Mouse (Mus musculus): ENCODE measurements at regions not wholly inside any gene's neighbourhood (a gene's known extent, or its start where the extent isn't known, plus 50 kb on each side); places are given as distances from the start of the nearest gene placed in this dataset.
"Not testable (repeated sequence)": the region's sequence is repeated elsewhere in the genome, so short reads cannot be mapped to it uniquely, and the experiment has no call there.

DNA sequence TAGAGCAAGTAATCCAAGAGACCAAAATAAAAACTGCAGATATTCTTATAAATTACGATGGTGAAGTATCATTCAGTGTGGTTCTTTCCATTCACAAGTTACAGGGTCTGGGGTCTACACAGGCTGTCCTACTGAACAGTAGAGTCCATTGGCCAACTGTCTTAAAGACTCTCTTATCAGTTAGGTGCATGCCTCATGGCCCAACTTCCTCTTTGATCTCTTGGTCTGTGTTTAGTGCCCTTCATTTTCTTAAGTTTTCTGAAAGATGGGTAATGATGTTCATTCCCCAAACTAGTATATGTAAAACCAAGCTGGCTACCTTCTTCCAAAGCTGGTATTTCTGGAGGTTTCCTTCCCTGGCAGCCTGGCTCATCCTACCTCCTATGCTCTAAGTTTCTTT, 268.7 kb upstream of the Ift57 start:
- DNase-seq (ENCODE audit: low spot score), result no peak

DNA sequence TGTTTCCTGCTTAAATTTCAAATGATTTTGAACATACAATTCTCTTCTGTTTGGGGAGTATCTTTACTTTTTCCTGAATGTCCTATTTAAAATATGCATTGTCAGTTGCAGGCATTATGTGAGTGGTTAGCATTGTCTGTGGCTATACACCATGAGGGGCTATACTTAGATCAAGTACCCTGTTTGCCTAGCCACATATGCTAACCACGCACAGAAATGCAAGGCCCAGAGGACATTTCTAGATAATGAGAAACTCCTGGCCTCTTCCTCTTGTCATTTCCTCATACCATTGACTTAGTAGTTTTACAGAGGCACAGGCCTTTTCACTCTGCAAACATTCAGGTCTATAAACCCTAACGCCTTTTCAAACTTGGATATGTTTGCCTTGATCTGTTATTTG, 267.1 kb upstream of the Ift57 start:
- DNase-seq (ENCODE audit: low spot score), result no peak

DNA sequence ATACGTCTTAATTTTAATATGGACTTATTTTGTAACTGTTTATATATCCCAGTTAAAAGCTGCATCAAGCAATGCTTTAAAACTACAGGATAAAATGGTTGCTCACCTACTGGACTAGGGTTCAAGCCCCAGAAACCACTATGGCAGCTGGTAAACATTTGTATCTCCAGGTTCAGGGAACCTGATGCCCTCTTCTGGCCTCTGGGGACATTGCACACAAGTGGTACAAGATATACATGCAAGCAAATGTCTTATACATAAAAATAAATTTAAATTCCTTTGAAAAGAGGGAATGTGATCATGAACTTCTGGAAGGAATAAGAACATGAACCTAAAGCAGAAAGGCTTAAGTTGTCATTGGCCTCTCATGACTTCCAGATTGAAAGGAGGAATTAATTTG, 257.8 kb upstream of the Ift57 start:
- no peak for DNase-seq (ENCODE audit: low spot score)

DNA sequence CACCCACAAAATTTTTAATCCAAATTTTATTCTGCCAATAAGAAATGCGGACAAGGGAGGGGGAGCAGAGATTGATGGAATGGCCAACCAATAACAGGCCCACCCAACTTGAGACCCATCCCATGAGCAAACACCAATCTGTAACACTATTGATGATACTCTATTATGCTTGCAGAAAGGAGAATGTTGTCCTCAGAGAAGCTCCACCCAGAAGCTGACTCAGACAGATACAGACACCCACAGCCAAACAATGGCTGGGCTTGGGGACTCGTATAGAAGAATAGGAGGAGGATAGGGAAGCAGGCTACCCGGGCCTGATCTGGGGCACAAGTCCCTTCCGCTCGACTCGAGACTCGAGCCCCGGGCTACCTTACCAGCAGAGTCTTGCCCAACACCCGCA, 251.7 kb upstream of the Ift57 start:
- DNase-seq (ENCODE audit: low spot score), result not testable (repeated sequence)

DNA sequence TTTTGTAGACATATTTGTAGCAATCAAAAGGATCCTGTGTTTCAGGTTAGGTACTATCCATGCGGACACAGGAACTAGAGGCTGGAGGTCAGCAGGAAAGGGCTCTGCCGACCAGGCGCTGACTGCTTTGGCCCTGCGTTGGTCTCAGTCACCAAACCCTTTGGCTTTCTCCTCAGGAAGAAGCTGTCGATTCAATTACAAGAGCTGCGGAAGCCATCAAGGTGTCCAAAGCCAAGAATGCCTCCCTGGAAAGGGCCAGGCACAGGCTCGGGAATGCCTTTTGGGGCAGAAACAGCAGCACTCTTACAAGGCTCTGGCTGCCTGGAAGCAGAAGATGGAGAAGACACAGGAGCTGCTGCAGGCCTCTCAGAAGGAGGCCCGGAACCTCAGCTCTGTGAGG, 205.2 kb upstream of the Ift57 start:
- DNase-seq (ENCODE audit: low spot score), result no peak

DNA sequence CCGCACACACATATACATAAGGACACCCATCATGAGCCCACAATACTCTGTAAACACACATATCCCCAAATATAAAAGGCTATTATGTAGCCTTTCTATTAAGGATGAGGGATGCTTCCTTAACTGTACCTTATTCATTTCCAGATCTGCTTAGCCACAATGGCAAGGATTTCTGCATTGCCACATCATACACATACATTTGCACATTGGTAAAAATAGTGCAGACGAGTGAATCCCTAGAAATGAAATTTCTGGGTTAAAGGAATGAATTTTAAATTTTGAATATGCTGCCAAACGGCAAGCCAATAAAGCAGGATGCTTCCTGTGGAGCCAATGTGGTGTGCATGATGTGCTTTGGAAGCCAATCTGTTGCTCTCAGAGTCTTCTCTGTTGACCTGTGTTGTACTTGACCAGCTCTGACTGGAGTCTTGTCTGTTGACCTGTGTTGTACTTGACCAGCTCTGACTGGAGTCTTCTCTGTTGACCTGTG, 201.5 kb upstream of the Ift57 start:
- DNase-seq (ENCODE audit: low spot score), result no peak

DNA sequence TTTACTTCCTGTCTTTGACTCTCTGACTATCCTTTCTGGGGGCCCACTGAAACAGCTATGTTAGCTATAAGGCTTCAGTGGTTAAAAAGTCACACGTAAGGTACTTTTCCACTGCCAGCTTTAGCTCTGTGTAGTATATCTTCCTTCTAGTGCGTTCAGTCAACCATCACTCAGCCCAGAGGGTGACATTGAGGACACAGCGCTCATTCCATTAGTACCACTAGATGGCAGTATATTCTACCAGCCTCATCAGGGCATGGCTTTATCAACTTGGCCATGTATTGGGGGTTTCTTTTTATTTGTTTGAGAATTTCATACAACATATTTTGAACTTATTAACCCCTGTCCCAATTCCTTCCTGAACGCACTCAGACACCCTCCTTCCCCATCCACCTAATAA, 198.2 kb upstream of the Ift57 start:
- DNase-seq (ENCODE audit: low spot score), result no peak

DNA sequence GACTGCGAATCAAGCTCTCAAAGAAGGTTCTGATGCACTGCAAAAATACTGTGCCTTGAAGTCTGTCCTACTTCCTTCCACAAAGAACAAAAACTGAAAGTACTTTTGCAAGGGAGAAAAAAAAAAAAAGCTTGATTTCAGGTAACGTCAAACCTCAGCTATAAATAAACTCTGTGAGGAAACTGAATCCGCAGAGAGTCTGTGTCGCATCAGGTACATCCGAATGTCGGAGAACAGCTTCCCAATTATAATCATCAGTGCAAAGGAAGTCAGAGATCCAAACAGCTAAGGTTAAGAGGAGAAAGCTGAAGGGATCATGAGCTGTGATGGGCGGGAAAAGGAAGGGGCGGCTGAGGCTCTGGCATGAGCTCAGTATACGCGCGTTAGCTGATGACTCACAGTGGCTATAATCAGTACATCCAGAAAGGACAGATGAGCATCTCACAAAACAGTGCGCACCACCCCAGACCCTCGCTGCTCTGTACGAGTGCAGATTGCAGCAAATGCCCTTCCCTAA, 195.1 kb upstream of the Ift57 start:
- DNase-seq (ENCODE audit: low spot score), result no peak

DNA sequence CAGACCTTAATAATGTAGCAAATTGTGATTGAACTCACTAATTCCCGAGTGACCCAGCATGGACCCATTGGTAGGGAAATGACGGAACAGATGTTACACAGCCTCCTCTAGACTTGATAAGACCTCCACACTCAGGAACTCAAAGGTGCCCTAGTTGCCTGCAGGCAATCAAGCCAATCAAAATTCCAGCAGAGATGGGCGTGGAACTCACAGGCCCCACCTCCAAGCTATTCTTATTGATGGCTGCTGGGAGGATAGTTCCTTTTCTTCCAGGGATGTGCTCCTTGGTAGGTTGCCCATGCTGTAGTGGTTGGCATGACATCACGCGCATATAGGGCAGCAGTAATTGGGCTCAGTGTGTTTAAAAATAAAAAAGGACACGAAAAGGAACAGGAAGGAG, 194.4 kb upstream of the Ift57 start:
- DNase-seq (ENCODE audit: low spot score), result no peak

DNA sequence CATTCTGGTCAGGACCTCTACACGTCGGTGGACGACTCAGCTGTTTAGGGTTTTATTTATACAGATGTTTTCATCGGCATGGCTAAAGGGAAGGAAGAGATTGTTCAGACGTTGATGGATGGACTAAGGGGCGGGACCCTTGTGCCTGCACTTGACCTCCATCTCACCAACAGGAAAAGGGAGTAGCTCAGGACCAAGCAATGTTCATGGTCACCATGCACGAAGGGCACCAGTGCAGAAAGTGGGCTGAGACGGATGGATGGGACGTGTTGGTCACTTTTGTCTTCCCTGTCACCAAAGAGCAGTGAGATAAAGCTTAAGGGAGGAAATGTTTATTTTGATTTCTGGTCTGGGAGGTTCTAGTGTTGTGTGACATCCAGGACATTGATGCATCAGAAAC, 193.8 kb upstream of the Ift57 start:
- DNase-seq (ENCODE audit: low spot score), result no peak

DNA sequence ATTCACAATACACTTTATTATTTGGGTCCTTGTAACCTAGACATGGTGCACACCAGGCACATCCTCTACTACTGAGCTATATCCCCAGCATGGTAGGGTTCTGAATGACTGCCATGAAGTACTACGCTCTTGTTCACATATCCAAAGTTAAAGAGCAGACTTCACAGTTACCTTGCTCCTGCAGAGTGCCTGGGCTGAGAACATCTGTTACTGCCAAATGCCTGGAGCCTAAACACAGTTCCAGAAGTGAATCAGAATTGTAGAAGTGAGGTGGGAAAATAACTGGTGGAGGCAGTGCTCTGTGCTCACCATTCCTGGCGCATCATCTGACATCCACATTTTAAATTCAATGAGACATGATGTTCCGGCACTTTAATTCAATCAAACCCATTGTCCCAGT, 180.2 kb upstream of the Ift57 start:
- no peak for DNase-seq (ENCODE audit: low spot score)

DNA sequence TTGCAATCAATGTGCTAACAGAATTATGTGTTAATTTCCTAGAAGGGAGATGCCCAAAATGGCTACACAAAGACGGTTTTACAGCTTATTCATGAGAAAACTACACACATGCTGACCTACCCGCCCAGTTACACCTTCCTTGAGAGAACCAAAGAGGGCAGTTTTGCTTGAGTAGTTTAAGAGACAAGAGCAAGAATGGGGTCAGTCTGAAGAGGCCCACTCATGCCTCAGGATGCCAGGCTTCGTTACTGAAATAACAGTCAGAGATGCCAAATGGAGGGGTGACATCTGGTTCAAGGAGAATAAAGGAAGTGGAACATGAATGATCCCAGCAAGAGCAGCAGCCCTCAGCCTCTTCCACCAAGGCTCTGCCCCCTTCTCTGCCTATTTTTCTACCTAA, 178.6 kb upstream of the Ift57 start:
- no peak for DNase-seq (ENCODE audit: low spot score)

DNA sequence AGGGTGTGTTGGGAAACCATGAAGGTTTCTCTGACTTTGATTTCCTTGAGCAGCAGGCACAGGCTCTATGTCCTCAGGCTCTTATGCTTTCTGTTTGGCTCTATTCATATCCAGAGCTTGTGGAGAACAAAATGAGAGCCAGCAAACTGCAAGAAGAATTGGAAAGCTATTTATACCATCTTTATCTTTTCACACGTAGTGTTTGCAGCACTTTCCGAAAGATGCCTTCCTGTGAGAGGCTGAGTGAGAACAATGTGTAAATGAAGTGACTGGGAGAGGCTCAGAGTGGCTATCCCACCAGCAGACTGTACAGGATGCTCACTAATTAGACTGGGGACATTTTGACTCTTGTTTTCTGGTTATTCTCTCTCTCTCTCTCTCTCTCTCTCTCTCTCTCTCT, 177.3 kb upstream of the Ift57 start:
- DNase-seq (ENCODE audit: low spot score), result no peak

DNA sequence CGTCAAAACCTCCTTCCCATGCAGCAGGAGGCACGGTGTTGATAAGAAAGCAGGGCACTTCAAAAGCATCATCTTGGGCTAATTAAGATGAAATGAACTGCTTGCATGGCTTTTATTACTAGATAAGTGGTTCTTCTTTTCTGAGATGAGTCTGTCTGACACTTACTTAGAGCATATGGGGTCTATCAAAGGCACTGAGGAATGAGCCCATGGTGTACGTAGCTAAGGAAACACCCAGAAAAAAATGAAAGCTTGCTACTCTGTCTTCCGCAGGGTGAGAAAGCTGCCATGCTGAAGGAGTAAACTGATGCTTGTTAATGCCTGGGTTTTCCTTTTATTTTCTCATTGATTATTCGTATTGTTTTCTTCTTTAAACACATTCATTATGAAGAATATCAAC, 176.5 kb upstream of the Ift57 start:
- no peak for DNase-seq (ENCODE audit: low spot score)

DNA sequence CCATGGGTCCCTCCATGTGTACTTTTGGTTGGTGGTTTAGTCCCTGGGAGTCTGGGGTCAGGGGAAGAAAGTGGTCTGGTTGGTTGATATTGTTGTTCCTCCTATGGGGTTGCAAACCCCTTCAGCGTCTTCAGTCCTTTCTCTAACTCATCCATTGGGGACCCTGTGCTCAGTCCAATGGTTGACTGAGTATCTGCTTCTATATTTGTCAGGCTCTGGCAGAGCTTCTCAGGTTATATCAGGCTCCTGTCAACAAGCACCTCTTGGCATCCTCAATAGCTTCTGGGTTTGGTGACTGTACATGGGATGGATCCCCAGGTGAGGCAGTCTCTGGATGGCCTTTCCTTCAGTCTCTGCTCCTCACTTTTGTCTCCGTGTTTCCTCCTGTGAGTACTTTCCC, 170.4 kb upstream of the Ift57 start:
- not testable (repeated sequence) for DNase-seq (ENCODE audit: low spot score)

DNA sequence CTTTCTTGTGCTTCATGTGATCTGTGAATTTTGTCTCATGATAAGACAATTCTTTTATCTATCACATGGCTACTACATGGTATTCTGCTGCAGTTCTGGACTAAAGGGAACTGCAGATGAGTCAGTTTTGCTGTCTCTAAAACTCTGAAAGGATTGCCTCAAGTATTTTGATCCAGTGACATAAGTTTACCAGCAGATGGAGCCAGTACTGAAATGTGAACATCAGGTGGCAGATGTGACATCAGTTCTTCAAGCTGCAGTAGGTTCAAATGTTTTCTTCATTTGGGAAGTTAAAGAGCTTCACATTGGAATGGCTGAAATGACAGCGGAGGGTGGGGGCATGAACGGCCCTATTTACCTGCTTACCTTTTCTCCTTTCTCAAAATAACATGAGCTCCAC, 170.0 kb upstream of the Ift57 start:
- DNase-seq (ENCODE audit: low spot score), result no peak

DNA sequence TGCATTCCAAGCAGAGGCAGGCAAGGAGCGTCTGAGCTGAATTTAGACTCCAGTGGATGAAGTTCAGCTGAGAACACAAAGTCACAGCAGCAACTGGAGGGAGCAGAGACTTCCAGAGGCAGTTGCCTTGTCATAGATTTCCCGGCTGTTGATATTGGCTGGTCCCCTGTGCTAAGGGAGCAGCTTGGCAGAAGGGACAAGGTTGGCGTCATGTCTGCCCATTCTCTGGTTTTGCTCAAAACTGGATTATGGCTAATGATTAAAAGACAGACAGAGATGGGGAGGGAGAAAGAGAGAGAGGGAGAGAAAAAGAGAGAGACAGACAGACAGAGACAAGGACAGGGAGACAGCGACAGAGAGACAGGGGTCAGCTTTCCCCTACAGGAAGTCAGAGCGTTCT, 169.0 kb upstream of the Ift57 start:
- DNase-seq (ENCODE audit: low spot score), result no peak

DNA sequence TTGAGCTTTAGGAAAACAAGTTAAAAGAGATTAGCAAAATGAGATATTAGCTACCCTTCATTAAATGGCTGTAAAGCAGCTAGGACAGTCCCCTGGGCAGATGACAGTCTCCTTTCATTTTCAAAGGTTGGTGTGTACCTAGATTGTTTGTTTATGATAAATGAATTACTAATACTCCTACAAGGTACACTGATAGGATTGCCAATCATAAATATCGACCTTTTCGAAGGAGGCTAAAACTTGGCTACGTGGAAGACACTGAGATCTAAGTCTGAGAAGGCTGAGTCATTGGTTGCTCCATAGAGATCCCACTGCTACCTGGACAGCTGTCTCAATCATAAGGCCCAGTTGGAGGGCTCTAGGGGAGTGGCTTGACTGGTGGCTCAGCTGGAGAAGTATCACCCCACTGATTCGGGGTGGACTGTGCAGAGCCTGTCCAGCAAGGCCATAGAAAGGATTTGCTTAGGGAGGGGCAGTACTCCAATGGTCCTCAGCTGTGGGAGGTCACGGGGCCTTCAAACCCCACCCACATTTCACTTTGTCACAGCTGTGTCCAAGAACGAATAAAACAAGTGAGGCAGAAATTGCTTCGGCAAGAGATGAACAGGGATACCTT, 166.9 kb upstream of the Ift57 start:
- DNase-seq (ENCODE audit: low spot score), result no peak

DNA sequence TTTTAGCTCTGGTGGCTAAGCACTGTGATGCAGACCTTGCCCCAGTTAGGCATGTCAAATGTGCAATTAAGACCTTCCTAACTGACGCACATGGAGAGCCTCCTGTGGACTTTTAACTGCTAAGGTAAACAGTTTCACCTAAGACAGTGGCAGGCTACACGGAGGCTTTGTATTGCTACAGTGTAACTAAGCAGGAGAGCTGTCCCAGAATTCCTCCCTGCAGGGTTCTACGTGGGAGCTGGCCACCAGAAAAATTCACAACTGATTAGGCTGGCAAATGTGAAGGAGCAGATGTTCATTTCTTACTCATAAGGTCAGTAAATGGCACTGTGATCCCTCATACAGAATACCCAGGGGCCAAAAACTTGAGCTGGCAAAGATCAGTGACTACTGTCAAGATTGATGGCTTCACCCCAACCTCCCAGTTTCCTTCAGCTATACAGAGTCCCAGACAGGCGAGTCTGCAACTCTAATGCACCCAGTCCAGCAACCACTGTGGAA, 165.5 kb upstream of the Ift57 start:
- DNase-seq (ENCODE audit: low spot score), result no peak

DNA sequence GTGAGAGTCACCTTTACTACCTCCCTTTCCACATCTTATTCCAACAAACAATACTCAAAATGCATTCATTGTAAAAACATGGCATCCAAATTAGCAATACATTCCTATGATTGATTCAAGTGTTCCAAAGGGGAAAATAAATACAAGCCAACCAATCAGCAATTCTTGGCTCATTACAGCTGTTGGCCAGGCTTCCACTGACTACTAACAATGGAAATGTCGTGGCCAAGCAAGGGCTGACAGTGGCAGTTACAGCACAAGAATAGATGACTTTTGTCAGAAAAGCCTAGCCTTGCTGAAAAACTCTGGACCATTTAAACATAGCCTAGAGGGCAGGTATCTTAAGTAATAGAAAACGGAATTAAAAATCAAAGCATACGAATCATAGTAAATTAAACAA, 148.8 kb upstream of the Ift57 start:
- no peak for DNase-seq (ENCODE audit: low spot score)

DNA sequence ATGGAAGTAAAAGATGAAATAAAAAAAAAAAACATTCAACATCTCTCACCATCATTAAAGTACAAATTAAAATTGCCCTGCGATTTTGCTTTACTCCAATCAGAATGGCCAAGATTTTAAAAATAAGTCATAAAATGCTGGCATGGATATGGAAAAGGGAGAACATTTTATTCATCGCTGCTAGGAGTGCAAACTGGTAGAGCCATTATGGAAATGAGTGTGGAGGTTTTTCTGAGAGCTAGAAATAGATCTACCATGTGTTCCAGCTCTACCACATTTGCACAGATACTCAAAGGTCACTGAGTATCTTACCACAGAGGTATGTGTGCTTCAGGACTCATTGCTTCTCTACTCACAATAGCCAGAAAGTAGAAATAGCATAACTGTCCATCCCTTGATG, 129.0 kb upstream of the Ift57 start:
- no peak for DNase-seq (ENCODE audit: low spot score)

DNA sequence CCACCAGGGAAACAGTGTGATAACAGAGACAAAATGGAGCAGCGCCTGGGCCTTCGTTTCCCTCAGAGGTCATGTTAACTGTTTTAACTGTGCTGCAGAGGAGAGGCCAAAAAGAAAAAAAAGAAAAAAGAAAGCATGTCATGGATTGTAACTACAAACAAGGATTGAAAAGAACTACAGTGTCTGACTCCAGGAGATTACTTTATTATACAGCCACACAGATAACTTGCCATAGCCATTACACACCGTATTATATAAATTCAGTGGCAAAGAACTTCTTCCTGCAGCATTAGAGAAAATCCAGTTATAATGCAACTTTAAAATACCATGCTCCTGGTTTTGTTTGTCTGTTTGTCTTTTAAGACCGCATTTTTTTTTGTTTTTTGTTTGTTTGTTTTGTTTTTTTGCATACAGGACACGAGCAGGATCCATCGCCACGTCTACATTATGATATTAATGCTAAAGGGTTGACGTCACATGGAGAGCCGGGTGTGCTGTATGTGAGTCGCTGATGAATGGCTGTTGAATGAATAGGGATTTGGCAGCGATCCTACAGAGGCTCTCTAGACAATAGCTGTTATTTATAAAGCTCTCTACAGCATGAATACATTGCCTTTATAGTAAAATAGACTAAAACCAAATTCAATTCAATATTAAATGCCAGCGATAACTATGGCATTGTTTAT, 126.4 kb upstream of the Ift57 start:
- DNase-seq (ENCODE audit: low spot score), result no peak

DNA sequence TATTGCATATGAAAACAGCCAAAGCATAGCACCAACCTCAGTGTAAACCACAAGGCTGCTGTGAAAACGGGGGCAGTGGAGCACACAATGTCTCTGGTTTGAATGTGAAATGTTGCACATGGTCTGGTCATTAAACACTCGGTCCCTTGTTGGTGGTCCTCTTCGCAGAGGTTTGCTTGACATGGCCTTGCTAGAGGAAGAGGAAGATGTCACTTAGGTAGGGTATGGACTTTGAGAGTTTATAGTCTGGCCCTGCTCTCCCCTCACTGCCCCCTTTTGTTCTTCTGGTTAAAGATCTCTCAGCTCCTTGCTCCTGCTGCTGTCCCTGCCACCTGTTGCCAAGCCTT, 125.9 kb upstream of the Ift57 start:
- DNase-seq (ENCODE audit: low spot score), result no peak

DNA sequence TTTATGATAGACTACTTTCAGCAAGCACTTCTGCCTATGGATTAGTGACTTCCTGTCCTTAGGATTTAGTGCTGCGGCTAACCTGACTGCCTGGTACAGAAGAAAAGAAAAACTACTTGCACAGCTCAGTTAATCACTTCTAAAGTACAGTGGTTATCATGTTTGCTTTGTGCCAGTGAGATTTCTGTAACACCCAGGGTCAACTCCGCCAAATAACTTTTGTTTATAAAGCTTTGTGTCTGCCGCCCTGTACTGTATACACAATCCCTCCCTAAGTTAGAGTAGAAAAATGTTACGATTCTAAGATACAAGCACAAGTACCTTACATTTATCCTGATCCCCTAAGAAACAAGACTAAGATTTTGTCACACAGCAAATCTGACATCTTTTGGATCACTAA, 120.1 kb upstream of the Ift57 start:
- no peak for DNase-seq (ENCODE audit: low spot score)

Measured in ovary, postnatal 10 days (tissue).